Mouse (Mus musculus): Measurements from ENCODE around the gene Fahd2a.

Gene Fahd2a

DNA sequence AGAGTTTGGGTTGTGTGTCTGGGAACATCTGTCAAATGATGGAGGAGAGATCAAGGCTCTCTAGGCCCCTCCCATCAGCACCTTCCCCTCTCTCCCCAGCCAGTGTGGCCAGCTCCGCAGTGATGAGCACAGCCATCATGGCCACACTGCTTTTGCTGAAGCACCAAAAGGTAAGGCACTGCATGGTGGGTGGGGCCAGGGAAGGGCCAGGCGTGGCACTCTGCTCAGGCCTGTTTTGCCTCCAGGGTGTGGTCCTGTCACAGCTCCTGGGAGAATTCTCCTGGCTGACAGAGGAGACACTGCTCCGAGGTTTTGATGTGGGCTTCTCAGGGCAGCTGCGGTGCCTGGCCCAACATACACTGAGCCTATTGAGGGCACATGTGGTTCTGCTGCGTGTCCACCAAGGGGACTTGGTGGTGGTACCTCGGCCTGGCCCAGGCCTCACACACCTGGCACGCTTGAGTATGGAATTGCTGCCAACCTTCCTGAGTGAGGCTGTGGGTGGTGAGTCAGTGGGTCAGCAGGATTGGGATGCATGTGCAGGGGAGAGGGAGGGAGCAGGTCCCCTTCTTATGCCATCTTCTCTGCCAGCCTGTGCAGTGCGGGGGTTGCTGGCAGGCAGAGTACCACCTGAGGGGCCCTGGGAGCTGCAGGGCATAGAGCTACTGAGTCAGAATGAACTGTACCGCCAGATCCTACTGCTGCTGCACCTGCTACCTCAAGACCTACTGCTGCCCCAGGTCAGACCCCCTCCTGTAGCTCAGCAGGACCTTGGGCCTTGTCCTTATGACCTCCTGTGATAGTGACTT, 10.7 kb downstream of the Fahd2a start:
- WGBS = 89% methylated on average over 9 of the region's 9 CpGs

DNA sequence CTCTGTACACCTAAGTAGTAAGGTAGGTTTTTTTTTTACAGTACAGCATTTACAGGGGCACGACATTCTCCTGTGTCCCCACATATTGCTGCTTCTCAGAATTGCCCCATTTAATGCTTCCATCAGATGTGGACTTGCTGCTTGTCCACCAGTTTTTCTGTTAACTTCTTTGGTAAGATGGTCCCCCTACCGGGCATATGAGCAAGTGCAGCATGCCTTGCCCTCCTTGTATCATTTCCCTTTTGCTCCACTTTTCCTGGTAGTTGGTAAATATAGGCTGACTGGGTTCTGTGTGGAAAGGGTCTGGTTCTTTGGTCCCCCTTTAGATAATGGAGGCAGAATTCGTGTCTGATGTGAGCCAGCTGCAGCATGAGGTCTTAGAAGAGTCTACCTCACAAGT, 14.1 kb downstream of the Fahd2a start:
- WGBS = 19% methylated on average over 3 of the region's 3 CpGs

DNA sequence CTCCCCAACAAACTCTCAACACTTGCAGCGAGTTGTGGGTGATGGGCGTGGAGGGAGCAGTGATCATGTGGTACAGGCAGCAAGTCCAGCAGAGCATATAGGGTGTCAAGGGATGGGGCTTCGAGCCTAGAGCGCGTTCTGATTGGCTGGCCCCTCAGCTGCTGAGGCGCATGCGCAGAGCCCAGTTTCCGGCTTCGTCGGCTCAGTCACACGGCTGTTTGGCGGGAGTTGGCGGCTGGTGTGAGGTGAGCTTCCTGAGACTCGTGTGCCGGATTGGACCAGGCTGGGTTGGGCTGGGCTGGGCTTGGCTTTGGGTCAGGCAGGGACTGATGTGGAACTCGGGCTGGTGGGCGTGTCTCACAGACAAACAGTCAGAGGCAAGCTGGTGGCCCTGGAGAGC, 19.4 kb downstream of the Fahd2a start, which contains the start of gene Gpat2:
TSS of gene Gpat2 (plus strand) at position 223 of the 400 bp plus-strand sequence.
- 90% methylated on average over 17 of the region's 17 CpGs for whole genome bisulfite sequencing

DNA sequence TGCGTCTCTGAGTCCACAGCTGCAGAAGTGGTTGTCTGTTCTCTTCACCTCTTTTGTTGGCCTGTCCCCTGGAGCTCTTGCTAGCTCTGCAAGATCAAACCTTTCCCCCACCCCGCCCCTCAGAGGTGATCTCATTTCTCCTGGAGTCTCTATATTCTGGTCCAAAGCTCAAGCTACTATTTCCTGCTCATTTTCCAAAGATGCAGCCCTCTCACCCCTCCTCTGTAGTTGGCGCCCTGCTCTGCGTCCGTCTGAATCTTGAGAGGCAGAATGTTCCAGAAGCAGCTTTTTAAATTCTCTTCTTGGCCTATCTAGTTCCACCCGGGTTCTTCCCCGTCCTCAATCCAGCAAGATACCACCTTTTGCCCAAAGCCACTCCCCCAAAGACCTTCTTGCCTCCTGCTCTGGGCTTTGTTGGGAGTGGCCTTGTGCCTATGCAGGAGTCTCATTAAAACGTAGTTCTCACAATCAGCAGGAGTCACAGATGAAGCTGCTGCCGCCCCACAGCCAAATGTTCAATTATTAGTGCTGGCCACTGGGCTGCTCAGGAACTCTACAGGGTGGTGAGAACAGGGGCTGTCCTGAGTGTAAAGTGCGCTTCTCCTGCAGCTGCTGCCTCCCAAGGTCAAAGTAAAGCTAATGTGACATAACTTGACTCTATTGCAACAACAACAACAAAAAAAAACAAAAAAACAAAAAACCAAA, 25.9 kb downstream of the Fahd2a start:
- WGBS = 77% methylated on average over 10 of the region's 10 CpGs

DNA sequence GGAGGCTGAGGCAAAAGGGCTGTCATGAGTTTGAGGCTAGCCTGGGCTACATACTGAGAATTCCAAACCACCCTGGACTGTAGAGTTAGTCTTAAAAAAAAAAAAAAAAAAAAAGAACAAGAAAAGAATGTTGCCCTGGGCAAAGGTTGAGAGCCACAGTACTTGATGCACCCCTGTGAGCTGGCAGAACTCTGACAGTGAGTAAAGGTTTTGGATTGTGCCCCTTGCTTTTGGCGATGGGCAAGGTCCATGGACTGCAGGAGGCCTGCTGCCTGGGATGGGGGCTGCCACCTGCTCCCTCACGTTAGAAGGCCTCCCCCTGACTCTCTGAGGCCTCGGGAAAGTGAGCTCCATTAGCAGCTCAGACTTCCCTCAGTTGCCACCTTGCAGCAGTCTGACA, 27.7 kb downstream of the Fahd2a start:
- WGBS = 72% methylated on average over 3 of the region's 3 CpGs

DNA sequence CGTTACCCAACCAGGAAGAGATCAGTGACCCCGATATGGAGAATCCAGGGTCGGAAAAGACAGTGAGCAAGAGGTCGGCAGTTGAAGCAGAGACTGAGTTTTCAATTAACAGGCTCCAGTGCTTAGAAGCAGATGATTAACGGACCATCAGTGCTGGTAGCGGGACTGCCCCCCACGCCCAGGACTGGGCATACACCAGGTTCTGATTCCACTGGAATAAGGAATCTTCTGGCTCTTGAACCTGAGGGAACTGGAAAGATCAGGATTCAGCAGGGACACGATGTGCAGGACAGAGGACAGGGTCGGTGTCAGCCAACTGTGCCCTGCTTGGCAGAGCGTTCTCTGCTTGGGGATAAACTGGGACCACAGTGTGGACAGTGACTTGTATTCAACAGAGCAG, 28.6 kb downstream of the Fahd2a start:
- WGBS = 83% methylated on average over 10 of the region's 10 CpGs

DNA sequence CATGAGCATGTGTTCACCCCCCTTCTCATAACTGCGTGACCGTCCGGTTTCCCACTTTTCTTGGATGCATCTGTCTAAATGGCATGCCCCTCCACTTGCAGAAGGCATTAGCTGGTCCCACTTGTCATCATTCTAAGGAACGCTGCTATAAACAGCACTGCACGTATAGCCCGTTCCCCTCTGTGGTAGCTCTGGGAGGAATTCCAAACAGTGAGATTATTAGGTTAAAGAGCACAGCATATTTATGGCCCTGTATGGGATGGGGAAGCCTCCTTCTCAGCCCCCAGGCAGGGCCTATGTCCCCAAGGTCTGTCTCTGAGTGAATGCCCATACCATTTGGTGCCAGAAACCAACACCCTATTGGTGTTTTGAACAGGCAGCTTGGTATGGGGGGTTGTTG, 33.2 kb downstream of the Fahd2a start:
- 94% methylated on average over 6 of the region's 6 CpGs for WGBS

DNA sequence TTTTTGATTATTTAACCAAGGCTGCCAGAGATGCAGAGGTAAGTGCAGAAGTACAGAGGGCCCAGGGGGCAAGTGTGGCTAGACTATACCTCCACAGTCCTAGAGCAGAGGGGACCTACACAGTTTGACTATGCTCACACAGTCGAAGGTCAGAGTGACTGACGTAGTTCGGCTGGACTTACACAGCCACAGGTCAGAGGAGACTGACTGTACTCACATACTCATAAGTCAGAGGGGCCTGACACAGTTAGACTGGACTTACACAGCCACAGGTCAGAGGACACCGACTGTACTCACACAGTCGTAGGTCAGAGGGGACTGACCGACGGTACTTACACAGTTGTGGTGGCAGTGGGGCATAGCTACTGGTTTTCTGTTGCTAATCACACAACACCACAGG, 45.6 kb downstream of the Fahd2a start:
- WGBS = 94% methylated on average over 7 of the region's 7 CpGs

DNA sequence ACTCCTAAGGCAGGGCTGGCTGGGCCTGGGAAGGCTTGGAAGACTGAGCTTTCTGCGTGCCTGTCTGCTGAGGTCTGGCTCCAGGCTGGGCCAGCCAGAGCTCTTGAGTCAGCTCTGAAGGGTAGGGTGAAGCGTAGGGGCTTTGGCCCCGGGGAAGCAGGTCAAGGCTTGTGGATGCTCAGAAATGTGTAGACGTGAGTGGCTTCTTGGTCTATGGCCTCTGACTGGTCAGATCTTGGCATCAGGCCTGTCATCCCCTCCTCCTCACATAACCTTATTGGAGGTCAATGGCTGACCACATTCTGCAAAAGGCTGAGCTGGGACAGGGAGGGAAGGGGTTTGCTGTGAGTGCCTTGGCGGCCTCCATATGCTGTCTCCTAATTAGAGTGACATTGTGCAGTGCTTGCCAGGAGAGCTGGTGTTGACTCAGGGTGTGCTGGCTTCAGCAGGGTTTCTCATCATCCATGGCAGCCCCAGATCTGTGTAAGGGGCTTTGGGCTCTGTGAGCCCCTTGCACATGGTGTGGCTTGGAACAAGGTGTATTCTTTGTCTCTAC, 49.7 kb downstream of the Fahd2a start:
- WGBS = 93% methylated on average over 5 of the region's 5 CpGs

DNA sequence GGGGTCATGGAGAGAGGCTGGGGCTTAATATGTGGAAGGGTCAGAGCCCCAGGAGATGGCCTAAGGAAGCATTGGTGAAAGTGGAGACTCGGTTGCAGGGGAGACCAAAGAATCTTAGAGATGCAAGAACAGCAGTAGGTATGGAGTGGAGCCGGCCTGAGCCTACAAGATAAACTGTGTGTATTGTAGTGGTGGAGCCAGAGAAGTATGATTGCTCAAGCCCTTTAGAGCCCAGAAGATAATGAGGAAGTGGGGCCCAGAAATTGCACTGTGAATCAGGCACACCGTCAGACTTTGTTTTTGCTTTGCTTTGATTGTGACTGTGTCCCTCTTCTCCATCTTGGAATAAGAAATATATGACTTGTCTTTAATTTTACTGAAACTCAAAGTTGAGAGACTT, 53.0 kb downstream of the Fahd2a start:
- WGBS = 75% methylated on average over 3 of the region's 3 CpGs

DNA sequence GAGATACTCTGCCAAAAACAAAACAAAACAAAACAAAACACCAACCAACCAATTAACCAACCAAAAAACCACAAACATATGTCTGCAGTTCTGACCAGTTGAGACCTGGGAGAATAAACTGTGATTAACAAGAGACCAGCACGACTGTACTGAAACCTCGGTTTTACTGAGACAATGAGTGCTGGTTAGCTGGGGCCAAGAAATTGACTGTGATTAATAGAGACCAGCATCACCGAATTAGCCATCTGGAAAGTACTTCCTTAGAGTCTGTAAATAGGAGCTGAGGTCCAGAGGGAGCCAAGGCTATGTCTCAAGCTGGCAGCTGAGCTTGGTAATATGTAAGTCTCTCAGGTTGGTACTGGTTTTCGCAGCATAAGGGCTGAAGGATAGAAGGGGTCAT, 53.5 kb downstream of the Fahd2a start:
- WGBS = 67% methylated on average over 4 of the region's 4 CpGs

DNA sequence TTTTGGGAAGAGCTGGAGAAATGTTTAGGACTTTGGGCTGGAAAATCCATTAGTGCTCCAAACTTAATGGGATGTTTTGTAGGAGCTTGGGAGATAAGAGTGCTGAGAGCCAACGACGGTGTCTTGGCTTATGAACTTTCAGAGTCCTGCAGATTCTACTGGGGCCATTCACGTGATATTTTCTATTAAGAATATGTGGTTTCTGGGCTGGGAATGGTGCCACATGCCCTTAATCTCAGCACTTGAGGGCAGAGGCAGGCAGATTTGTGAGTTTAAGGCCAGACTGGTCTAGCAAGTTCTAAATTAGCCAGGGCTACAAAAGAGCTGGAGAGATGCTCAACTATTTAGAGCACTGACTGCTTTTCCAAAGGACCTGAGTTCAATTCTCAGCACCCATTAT, 54.0 kb downstream of the Fahd2a start:
- WGBS = 91% methylated on average over 3 of the region's 3 CpGs

DNA sequence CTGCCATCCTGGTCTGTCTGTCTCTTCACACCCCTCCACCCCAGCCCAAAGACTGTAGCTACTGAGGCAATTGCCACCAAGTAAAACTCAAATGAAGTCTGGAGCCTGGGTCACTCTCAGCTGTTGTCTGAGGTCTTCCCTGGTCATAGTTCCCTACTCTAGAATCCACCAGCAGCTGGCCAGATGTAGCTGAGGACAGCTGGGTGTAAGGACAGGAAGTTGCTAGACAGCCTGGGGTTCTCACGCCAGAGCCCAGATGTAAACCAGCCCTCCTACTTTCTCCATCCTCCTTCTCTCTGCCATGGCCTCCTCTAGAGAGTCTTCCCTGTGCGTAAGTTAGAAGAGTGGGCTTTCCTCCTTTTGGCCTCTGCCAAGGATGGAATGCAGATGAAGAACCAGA, 56.8 kb downstream of the Fahd2a start:
- 94% methylated on average over 2 of the region's 2 CpGs for WGBS

Measured in cerebral cortex, adult 2 months (tissue).